Mouse (Mus musculus) liver, embryonic 14.5 days (tissue): ENCODE data around the gene Ccdc34. TPM values are rescaled to one million over a fixed set of nuclear protein-coding genes. Genes with fewer than 3 reads are reported as not detected.

Source experiments
- ATAC-seq: fragments of 200-750 bp; cut with Nextera tagmentation; 2 replicates; pipeline ENCODE4 v1.8.0; 2017; ENCODE audit warnings: moderate number of reproducible peaks, mild to moderate bottlenecking, moderate library complexity; ENCODE audit not compliant: insufficient read depth
- DNase-seq, 3 experiments: peaks; one replicate each; pipeline ENCODE4 v3.0.0-alpha.2; 2012 to 2013; ENCODE audit warnings: low read depth in 3 of 3, low spot score in 3 of 3
- H3K27ac ChIP-seq: fragments of 300-500 bp; sonication (generic); 2 replicates; pipeline ENCODE4 v1.5.1; 2014; ENCODE audit warnings: moderate library complexity, mild to moderate bottlenecking, control low read depth, inconsistent platforms
- H3K27me3 ChIP-seq: fragments of 300-500 bp; sonication (generic); 2 replicates; pipeline ENCODE4 v1.6.1; 2014; ENCODE audit warnings: mild to moderate bottlenecking, low read length, moderate library complexity; ENCODE audit not compliant: control insufficient read depth, insufficient read depth
- H3K36me3 ChIP-seq: fragments of 300-500 bp; sonication (generic); replicated peaks from 2 replicates; pipeline ENCODE4 v1.6.1; 2014; ENCODE audit warnings: low read depth; ENCODE audit not compliant: control insufficient read depth, insufficient read depth
- H3K4me1 ChIP-seq, 2 experiments: fragments of 200-500 bp in 1 of 2; fragments of 300-500 bp in 1 of 2; sonication (generic) in 1 of 2; replicated peaks; 2 replicates each; pipeline ENCODE4 v1.6.1; 2012 to 2014; ENCODE audit warnings: antibody characterized with exemption in 1 of 2, inconsistent platforms in 1 of 2, low read length in 1 of 2; ENCODE audit not compliant: control insufficient read depth in 2 of 2, insufficient read depth in 2 of 2
- H3K4me2 ChIP-seq: fragments of 300-500 bp; sonication (generic); 2 replicates; pipeline ENCODE4 v1.6.1; 2014; ENCODE audit warnings: low read depth, mild to moderate bottlenecking, control low read depth, moderate library complexity
- H3K4me3 ChIP-seq, 2 experiments: fragments of 200-500 bp in 1 of 2; fragments of 300-500 bp in 1 of 2; sonication (generic) in 1 of 2; 2 replicates each; pipeline ENCODE4 v1.5.1; 2012 to 2014; ENCODE audit warnings: low read depth in 2 of 2, low read length in 2 of 2, mild to moderate bottlenecking in 2 of 2, control low read depth in 1 of 2, inconsistent platforms in 1 of 2, moderate library complexity in 1 of 2; ENCODE audit not compliant: insufficient read depth in 1 of 2
- H3K9ac ChIP-seq: fragments of 300-500 bp; sonication (generic); replicated peaks from 2 replicates; pipeline ENCODE4 v1.6.1; 2014; ENCODE audit warnings: mild to moderate bottlenecking, control low read depth, moderate library complexity
- H3K9me3 ChIP-seq: fragments of 300-500 bp; sonication (generic); 2 replicates; pipeline ENCODE4 v1.6.1; 2016; ENCODE audit warnings: low read length, mixed read lengths; ENCODE audit not compliant: control insufficient read depth
- CTCF ChIP-seq: IDR thresholded peaks from 2 replicates; pipeline ENCODE4 v1.5.1; 2016; ENCODE audit warnings: antibody characterized with exemption, low read depth, control low read depth
- EP300 ChIP-seq: IDR thresholded peaks from 2 replicates; pipeline ENCODE4 v1.6.1; 2016; ENCODE audit warnings: antibody characterized with exemption, low read depth
- WGBS: fragments of 180-500 bp; shearing (Covaris S2); extraction: QIAGEN DNeasy Blood & Tissue Kit; methylation state at CpG from one replicate; pipeline ENCODE4 v1.1.7; 2014; ENCODE audit not compliant: insufficient replicate concordance; 5-methylcytosine and 5-hydroxymethylcytosine counted together
- polyA plus RNA-seq, 2 experiments: library from polyadenylated mRNA; depleted of rRNA in 1 of 2; stranded (reverse) in 1 of 2; unstranded in 1 of 2; fragments of >200 nt; fragmentation: Nextera tagmentation in 1 of 2; extraction: Ambion mirVana in 1 of 2; gene quantifications; 2 replicates each; pipeline versions ENCODE4 v1.2.1 to v1.2.3; 2012 to 2014

Gene Ccdc34
- polyA plus RNA-seq, 2 experiments, result 19.6 to 22.8 TPM

GRCm38 (mm10) chr2:110005596-110006239, 11.9 kb upstream of the Ccdc34 start:
- Histone ChIP-seq H3K4me2 (peak overlapping the region; percentile 35), H3K36me3 (no peaks in the 10 kb centered on the region), H3K4me3 (no peak overlapping the region), H3K9me3 (no peaks in the 10 kb centered on the region), H3K27ac (peak overlapping the region; percentile 29), H3K9ac (0 out of 2 replicates have a peak overlapping the region, but pooled peaks have one; percentile 25), H3K4me1 (peaks cover 36 to 38% of the 10 kb centered on the region in 2 experiments), H3K27me3 (no peaks in the 10 kb centered on the region)
- peak; percentile 49 for ATAC-seq
- DNase-seq, result peak in 1 of 3 experiments; percentile 37
- 27% methylated on average over 3 of the region's 3 CpGs for WGBS
- TF ChIP-seq EP300 (peak; percentile 50), CTCF (no peak)

- WGBS, result 41% methylated on average over 10 of the region's 10 CpGs
- Histone ChIP-seq H3K4me1 (peaks cover 36 to 38% of the 10 kb centered on the region in 2 experiments), H3K9ac (peak overlapping the region; percentile 27; the same call in 1 of the 2 replicates), H3K4me3 (no peak overlapping the region), H3K36me3 (peaks cover 4% of the 10 kb centered on the region; the same call in 1 of the 2 replicates), H3K9me3 (no peaks in the 10 kb centered on the region), H3K27me3 (no peaks in the 10 kb centered on the region), H3K27ac (peak overlapping the region; percentile 63), H3K4me2 (peak overlapping the region; percentile 57)
- ATAC-seq (peak; percentile 90), DNase-seq (peak; percentile 61 to 71 (median 63))
- TF ChIP-seq EP300 (peak; percentile 89), CTCF (no peak)
Measured at GRCm38 (mm10) chr2:110007423-110008267, 10.0 kb upstream of the Ccdc34 start.

- Histone ChIP-seq H3K27me3 (no peaks in the 10 kb centered on the region), H3K27ac (no peak overlapping the region), H3K9me3 (no peaks in the 10 kb centered on the region), H3K4me1 (peaks cover 36 to 38% of the 10 kb centered on the region in 2 experiments), H3K36me3 (peaks cover 4% of the 10 kb centered on the region; the same call in 1 of the 2 replicates), H3K9ac (no peak overlapping the region), H3K4me3 (no peak overlapping the region), H3K4me2 (no peak overlapping the region)
- ATAC-seq, result no peak
- no peak for TF ChIP-seq CTCF
- TF ChIP-seq EP300, result no peak
- no peak for DNase-seq
Measured at GRCm38 (mm10) chr2:110009449-110009848, 8.2 kb upstream of the Ccdc34 start.

- Histone ChIP-seq H3K4me1 (peaks cover 15 to 18% of the 10 kb centered on the region in 2 experiments), H3K9ac (no peak overlapping the region), H3K27ac (no peak overlapping the region), H3K27me3 (no peaks in the 10 kb centered on the region), H3K36me3 (peaks cover 4% of the 10 kb centered on the region; the same call in 1 of the 2 replicates), H3K4me2 (no peak overlapping the region), H3K4me3 (no peak overlapping the region), H3K9me3 (no peaks in the 10 kb centered on the region)
- no peak for ATAC-seq
- 85% methylated on average over 13 of the region's 13 CpGs for WGBS
- TF ChIP-seq CTCF (no peak), EP300 (no peak)
- no peak for DNase-seq
Measured at GRCm38 (mm10) chr2:110012184-110012725, 5.4 kb upstream of the Ccdc34 start.

GRCm38 (mm10) chr2:110017087-110017486, 530 bp upstream of the Ccdc34 start:
- DNase-seq (no peak), ATAC-seq (no peak)
- H3K27ac ChIP-seq, result no peak overlapping the region
- TF ChIP-seq EP300 (no peak), CTCF (no peak)
- H3K4me3 ChIP-seq, result peak overlapping the region; percentile 81 to 94
- H3K9me3 ChIP-seq, result no peaks in the 10 kb centered on the region
- H3K27me3 ChIP-seq, result no peaks in the 10 kb centered on the region
- peaks cover 6 to 10% of the 10 kb centered on the region in 2 experiments for H3K4me1 ChIP-seq
- WGBS, result 35% methylated on average over 7 of the region's 7 CpGs
- H3K36me3 ChIP-seq, result peaks cover 8% of the 10 kb centered on the region
- H3K4me2 ChIP-seq, result peak overlapping the region; percentile 86
- H3K9ac ChIP-seq, result peak overlapping the region; percentile 90
